Mouse (Mus musculus): ENCODE measurements around the gene Isl2. TPM values are rescaled to one million over a fixed set of nuclear protein-coding genes. Genes with fewer than 3 reads are reported as not detected.

Isl2 gene
- polyA plus RNA-seq, 1 experiment from 2014 or later = 2.0 TPM

GRCm38 (mm10) chr9:55546176-55547010 lies 7.9 kb downstream of the Isl2 start:
- DNase-seq (ENCODE audit: low spot score) = peak; percentile 45

- no peak for DNase-seq (ENCODE audit: low spot score)
Observed at GRCm38 (mm10) chr9:55548871-55549270, 10.4 kb downstream of the Isl2 start.

DNA sequence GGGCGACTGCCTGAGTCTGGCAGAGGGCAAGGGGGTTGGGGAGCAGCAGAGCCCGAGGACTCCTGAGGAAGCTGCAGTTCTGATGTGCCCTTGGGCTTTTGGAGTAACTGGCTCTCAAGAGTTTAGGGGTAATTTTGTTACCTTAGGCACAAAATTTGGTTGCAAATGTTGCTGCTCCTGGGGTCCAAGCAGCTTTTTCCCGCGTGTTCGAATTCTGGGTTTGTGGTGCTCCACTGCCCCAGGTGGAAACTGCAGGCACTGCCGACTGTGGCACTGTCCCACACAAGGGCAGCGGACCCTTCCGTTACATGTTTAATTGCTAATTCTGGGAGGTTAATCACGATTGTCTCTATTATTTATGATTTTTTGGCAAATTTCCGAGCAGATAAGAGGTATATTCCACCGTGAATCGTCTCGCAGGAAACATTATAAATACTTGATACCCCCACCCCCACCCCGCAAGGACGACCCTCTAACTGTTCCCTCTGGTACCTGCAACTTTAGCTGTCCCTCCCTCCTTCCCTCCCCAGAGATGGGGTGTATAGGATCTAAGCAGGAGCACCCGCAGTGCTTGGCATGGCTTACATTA lies 10.9 kb downstream of the Isl2 start:
- DNase-seq (ENCODE audit: low spot score) = no peak

- no peak for DNase-seq (ENCODE audit: low spot score)
Observed at GRCm38 (mm10) chr9:55554986-55555385, 16.5 kb downstream of the Isl2 start.

DNA sequence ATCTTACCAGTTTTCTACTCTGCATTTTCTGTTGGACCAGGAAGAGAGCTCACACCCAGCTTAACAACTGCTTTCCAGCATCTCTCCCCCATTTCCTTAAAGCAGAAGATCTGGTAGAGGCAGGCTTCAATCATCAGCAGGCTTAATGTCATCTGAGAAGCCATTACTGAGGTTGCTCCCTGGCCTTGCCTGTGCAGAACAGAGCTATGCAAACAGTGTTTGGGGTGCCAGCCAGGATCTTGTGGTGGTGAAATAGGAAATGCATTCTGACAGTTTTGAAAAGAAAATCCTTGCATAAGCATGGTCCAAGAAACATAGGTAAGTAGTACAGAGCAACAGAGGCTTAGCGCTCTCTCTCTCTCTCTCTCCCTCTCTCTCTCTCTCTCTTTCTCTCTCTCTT lies 22.5 kb downstream of the Isl2 start:
- no peak for DNase-seq (ENCODE audit: low spot score)

- DNase-seq (ENCODE audit: low spot score) = no peak
Observed at GRCm38 (mm10) chr9:55568466-55569159, 30.1 kb downstream of the Isl2 start.

- DNase-seq (ENCODE audit: low spot score) = no peak
Observed at GRCm38 (mm10) chr9:55571071-55571470, 32.6 kb downstream of the Isl2 start.

GRCm38 (mm10) chr9:55576571-55576970 lies 38.1 kb downstream of the Isl2 start:
- no peak for DNase-seq (ENCODE audit: low spot score)

DNA sequence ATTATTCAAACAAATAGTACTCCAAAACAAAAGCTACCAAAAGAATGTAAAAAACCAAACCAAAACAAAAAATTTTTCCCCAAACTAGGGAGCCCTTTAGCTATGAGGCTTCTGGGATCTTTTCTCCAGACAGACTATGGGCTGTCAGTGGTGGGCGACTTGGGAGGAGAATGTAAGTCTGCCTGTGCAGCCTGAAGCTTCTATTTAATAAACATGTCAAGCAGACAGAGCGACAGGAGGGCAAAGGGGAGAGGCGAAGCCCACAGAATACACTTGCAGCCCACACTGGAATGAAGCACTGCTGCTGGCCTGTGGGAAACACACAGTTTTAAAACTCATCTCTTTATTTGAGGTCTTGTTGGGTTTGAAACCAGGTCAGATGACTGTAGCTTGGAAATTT lies 42.9 kb downstream of the Isl2 start:
- DNase-seq (ENCODE audit: low spot score) = no peak

GRCm38 (mm10) chr9:55586141-55586540 lies 47.7 kb downstream of the Isl2 start:
- no peak for DNase-seq (ENCODE audit: low spot score)

Other genes starting within 250 kb of the Isl2 start
- 1.6 and 1.7 TPM in 2 replicates for gene Nrg4, start 211.8 kb upstream of the Isl2 start, polyA plus RNA-seq (2015; fragmentation: Nextera tagmentation; extraction: Ambion mirVana)
- 0.13 TPM in 1 of 2 replicates, not detected in the other for gene Tmem266, start 211.8 kb upstream of the Isl2 start, polyA plus RNA-seq (2015; fragmentation: Nextera tagmentation; extraction: Ambion mirVana)
- 253 and 257 TPM in 2 replicates for gene Etfa, start 26.4 kb upstream of the Isl2 start, polyA plus RNA-seq (2015; fragmentation: Nextera tagmentation; extraction: Ambion mirVana)

Data from thymus, postnatal 0 days (tissue).